Mouse (Mus musculus): Measurements from ENCODE around the gene Plppr1.

- TF ChIP-seq CTCF (conservative IDR thresholded peaks at IDR 0.05; ENCODE audit: low read length) (no peak), NANOG (IDR thresholded peaks at IDR 0.05; ENCODE audit: borderline replicate concordance, low read length) (no peak), POU5F1 (IDR thresholded peaks at IDR 0.05; ENCODE audit: borderline replicate concordance, low read length) (no peak)
These were observed 289.6 kb downstream of the Plppr1 start for GRCm38 (mm10) chr4:49348677-49349076.
